Mouse (Mus musculus) intestine, embryonic 16.5 days (tissue): ENCODE measurements around the gene Csrnp3. TPM values are rescaled to one million over a fixed set of nuclear protein-coding genes. Genes with fewer than 3 reads are reported as not detected.

Source experiments
- ATAC-seq: fragments of 200-750 bp; cut with Nextera tagmentation; 2 replicates; pipeline ENCODE4 v1.8.0; 2017; ENCODE audit warnings: moderate TSS enrichment, moderate library complexity
- H3K27ac ChIP-seq: fragments of 300-500 bp; sonication (generic); 2 replicates; pipeline ENCODE4 v1.5.1; 2014; ENCODE audit warnings: mild to moderate bottlenecking, low read length
- H3K27me3 ChIP-seq: fragments of 300-500 bp; sonication (generic); replicated peaks from 2 replicates; pipeline ENCODE4 v1.6.1; 2014; ENCODE audit warnings: low read length, control low read depth, mixed read lengths; ENCODE audit not compliant: control insufficient read depth, insufficient read depth
- H3K36me3 ChIP-seq: fragments of 300-500 bp; sonication (generic); 2 replicates; pipeline ENCODE4 v1.6.1; 2014; ENCODE audit warnings: low read length, control low read depth; ENCODE audit not compliant: control insufficient read depth, insufficient read depth
- H3K4me1 ChIP-seq: fragments of 300-500 bp; sonication (generic); 2 replicates; pipeline ENCODE4 v1.6.1; 2014; ENCODE audit warnings: low read length, control low read depth, mixed read lengths; ENCODE audit not compliant: control insufficient read depth, insufficient read depth
- H3K4me2 ChIP-seq: fragments of 300-500 bp; sonication (generic); 2 replicates; pipeline ENCODE4 v1.6.1; 2014; ENCODE audit warnings: low read depth, low read length, control low read depth
- H3K4me3 ChIP-seq: fragments of 300-500 bp; sonication (generic); 2 replicates; pipeline ENCODE4 v1.5.1; 2014; ENCODE audit warnings: mild to moderate bottlenecking, low read length
- H3K9ac ChIP-seq: fragments of 300-500 bp; sonication (generic); 2 replicates; pipeline ENCODE4 v1.6.1; 2014; ENCODE audit warnings: low read depth, low read length
- H3K9me3 ChIP-seq: fragments of 300-500 bp; sonication (generic); 2 replicates; pipeline ENCODE4 v1.6.1; 2016; ENCODE audit warnings: low read length, control low read depth; ENCODE audit not compliant: control insufficient read depth
- WGBS: fragments of 180-500 bp; shearing (Covaris S2); extraction: QIAGEN DNeasy Blood & Tissue Kit; methylation state at CpG from one replicate; pipeline ENCODE4 v1.1.7; 2014; 5-methylcytosine and 5-hydroxymethylcytosine counted together
- polyA plus RNA-seq: library from polyadenylated mRNA; unstranded; fragments of >200 nt; fragmentation: Nextera tagmentation; extraction: Ambion mirVana; gene quantifications from 2 replicates; pipeline ENCODE4 v1.2.1, GENCODE M21; 2015

The Csrnp3 gene
- polyA plus RNA-seq, 1 experiment from 2014 or later: 1.7 TPM

DNA sequence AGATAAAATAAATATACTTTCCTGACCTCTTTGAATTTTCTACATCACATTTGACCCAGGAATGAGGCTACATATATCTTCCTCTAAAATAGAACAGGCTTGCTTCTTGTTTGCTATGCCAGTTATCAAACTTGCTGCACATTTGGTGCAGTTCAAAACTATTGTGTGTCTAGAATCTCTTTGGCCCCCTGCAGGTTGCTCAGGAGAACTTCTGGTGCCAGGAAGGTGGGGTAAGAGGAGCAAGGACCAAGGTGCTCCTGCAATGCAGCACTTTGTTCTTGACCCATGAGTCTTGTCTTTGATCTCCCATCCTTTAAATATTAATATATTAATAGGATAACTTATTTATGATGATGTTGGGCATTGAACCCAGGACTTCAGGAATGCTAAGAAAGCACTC, 144.5 kb downstream of the Csrnp3 start:
- no peak for ATAC-seq
- Histone ChIP-seq H3K9ac (no peak overlapping the region), H3K36me3 (no peaks in the 10 kb centered on the region), H3K4me2 (no peak overlapping the region), H3K27me3 (no peaks in the 10 kb centered on the region), H3K4me1 (no peaks in the 10 kb centered on the region), H3K27ac (no peak overlapping the region), H3K9me3 (no peaks in the 10 kb centered on the region), H3K4me3 (no peak overlapping the region)

DNA sequence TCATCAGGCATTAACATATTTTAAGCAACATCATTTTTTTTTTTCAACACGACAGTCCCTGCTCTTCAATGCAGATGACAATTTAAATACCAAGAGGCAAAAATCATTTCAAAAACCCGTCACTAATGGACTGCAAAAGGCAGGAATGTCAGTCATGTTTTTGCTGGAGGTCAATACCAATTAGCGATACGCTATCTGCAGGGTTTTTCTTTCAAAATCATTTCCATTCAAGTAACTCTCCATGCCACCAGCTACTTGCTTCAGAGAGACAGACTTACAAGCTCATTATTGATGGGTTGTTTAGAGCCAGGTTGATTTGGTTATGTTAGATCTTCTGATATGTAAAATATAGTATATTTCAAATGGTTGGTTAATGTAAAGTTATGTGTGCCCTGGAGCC, 145.2 kb downstream of the Csrnp3 start:
- 74% methylated on average over 4 of the region's 4 CpGs for WGBS
- no peaks in the 10 kb centered on the region for H3K4me1 ChIP-seq
- no peaks in the 10 kb centered on the region for H3K9me3 ChIP-seq
- H3K4me2 ChIP-seq: no peak overlapping the region
- H3K9ac ChIP-seq: no peak overlapping the region
- H3K36me3 ChIP-seq: no peaks in the 10 kb centered on the region
- ATAC-seq: no peak
- H3K4me3 ChIP-seq: no peak overlapping the region
- no peak overlapping the region for H3K27ac ChIP-seq
- no peaks in the 10 kb centered on the region for H3K27me3 ChIP-seq

DNA sequence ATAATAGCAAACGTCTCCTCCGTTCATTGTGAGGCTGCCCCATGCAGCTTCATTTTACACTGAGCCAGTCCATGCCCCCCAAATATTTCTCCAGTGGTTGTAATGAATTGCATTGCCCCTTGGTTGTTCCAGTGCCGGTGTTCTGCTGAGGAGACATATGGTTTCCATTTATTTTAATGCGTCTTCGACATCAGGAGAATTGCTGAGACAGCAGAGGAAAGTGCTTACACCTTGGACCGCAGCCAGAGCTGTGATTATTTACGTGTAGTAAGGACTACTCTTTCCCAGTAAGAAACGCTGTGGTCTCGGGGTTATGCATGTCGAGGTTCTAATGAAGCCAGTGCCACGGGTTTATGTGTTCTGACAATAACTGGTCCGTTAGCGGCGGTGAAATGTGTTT, 147.8 kb downstream of the Csrnp3 start:
- Histone ChIP-seq H3K36me3 (no peaks in the 10 kb centered on the region), H3K4me3 (no peak overlapping the region), H3K9me3 (no peaks in the 10 kb centered on the region), H3K27ac (no peak overlapping the region), H3K27me3 (no peaks in the 10 kb centered on the region), H3K4me2 (no peak overlapping the region), H3K4me1 (no peaks in the 10 kb centered on the region), H3K9ac (no peak overlapping the region)
- WGBS: 47% methylated on average over 14 of the region's 14 CpGs
- ATAC-seq: no peak

- Histone ChIP-seq H3K27me3 (no peaks in the 10 kb centered on the region), H3K9me3 (no peaks in the 10 kb centered on the region), H3K4me3 (no peak overlapping the region), H3K27ac (no peak overlapping the region), H3K4me1 (no peaks in the 10 kb centered on the region), H3K9ac (no peak overlapping the region), H3K36me3 (no peaks in the 10 kb centered on the region), H3K4me2 (no peak overlapping the region)
- no peak for ATAC-seq
- WGBS: 59% methylated on average over 13 of the region's 13 CpGs
These were observed 149.4 kb downstream of the Csrnp3 start for GRCm38 (mm10) chr2:65994886-65995468.

- Histone ChIP-seq H3K27ac (no peak overlapping the region), H3K9me3 (no peaks in the 10 kb centered on the region), H3K36me3 (no peaks in the 10 kb centered on the region), H3K4me2 (no peak overlapping the region), H3K27me3 (no peaks in the 10 kb centered on the region), H3K9ac (no peak overlapping the region), H3K4me1 (no peaks in the 10 kb centered on the region), H3K4me3 (no peak overlapping the region)
- WGBS: 91% methylated on average over 2 of the region's 2 CpGs
- no peak for ATAC-seq
These were observed 153.2 kb downstream of the Csrnp3 start for GRCm38 (mm10) chr2:65998747-65999146.

DNA sequence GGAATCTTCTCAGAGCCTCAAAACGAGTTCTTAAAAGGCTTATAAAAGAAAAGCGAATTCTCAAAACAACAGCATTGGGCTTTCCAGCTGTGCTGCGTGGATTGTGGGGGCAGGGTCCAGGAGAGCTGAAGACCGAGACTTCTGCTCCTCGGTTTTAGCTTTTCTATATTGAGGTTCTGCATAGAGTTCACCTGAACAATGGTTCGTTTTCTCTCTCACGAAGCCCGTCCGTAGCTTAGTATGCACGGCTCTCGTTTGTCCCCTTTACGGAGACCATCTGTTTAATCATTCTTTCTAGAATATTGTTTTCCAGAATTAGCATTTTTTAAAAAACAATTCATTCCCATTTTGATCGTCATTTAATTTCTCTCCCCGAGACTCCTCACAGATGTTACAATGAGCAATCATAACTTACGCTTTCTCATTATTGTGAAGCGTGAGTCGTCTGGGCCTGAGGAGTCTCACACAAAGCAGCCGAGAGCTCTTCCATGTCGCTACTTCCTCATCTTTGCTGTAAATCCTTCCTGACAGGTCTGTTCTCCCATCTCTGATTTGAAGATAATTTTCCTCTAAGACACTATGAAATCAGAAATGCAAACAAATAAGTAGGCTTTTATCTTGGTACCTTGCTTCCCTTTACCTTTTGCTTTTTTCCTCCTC, 163.6 kb downstream of the Csrnp3 start:
- H3K9ac ChIP-seq: no peak overlapping the region
- no peak for ATAC-seq
- no peak overlapping the region for H3K4me2 ChIP-seq
- H3K4me1 ChIP-seq: no peaks in the 10 kb centered on the region
- no peaks in the 10 kb centered on the region for H3K9me3 ChIP-seq
- no peaks in the 10 kb centered on the region for H3K36me3 ChIP-seq
- no peak overlapping the region for H3K27ac ChIP-seq
- H3K27me3 ChIP-seq: no peaks in the 10 kb centered on the region
- no peak overlapping the region for H3K4me3 ChIP-seq
- WGBS: 85% methylated on average over 19 of the region's 19 CpGs

DNA sequence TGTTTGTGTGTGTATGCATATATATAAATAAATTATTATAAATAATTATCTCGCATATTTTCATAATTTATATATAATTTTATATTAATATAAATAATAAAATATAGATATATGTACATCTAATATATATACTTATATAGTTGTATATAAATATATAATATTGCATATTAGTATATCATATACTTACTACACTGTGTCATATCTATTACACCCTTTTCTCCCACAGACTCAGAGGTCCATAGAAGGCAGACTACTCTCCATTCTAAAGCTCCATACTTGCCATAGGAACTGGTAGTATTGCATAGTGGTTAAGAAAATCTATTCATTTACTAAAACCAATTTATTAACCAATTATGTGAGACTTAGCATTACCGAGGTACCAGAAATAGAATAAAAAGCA, 164.1 kb downstream of the Csrnp3 start:
- H3K4me2 ChIP-seq: no peak overlapping the region
- H3K4me3 ChIP-seq: no peak overlapping the region
- no peak for ATAC-seq
- H3K4me1 ChIP-seq: no peaks in the 10 kb centered on the region
- H3K27ac ChIP-seq: no peak overlapping the region
- H3K27me3 ChIP-seq: no peaks in the 10 kb centered on the region
- no peaks in the 10 kb centered on the region for H3K9me3 ChIP-seq
- no peaks in the 10 kb centered on the region for H3K36me3 ChIP-seq
- 87% methylated on average over 2 of the region's 2 CpGs for WGBS
- no peak overlapping the region for H3K9ac ChIP-seq

DNA sequence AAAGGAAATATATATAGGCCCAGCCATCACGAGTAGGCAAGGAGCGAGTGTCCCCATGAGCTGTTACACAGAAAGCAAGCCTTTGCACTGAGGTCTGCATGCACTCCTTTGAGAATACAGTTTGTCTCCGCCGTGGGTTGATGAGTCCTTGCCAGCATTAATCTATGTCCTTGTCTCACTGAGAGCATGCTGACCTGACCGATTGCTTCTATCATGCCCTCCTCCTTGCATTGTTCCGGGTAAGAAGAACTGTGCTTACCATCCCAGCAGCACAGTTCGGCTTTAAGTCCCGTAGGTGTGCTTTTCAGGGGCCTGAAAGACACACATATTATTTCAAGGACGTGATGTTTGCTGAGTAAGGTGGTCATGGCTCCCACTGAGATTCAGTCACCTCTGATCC, 173.1 kb downstream of the Csrnp3 start:
- Histone ChIP-seq H3K36me3 (no peaks in the 10 kb centered on the region), H3K4me2 (no peak overlapping the region), H3K27ac (no peak overlapping the region), H3K27me3 (no peaks in the 10 kb centered on the region), H3K4me1 (no peaks in the 10 kb centered on the region), H3K9me3 (no peaks in the 10 kb centered on the region), H3K9ac (no peak overlapping the region), H3K4me3 (no peak overlapping the region)
- ATAC-seq: no peak
- WGBS: 87% methylated on average over 9 of the region's 9 CpGs

- no peaks in the 10 kb centered on the region for H3K27me3 ChIP-seq
- no peaks in the 10 kb centered on the region for H3K36me3 ChIP-seq
- no peak overlapping the region for H3K27ac ChIP-seq
- H3K4me1 ChIP-seq: no peaks in the 10 kb centered on the region
- H3K4me3 ChIP-seq: no peak overlapping the region
- no peak overlapping the region for H3K4me2 ChIP-seq
- no peak for ATAC-seq
- no peaks in the 10 kb centered on the region for H3K9me3 ChIP-seq
- 93% methylated on average over 19 of the region's 19 CpGs for WGBS
- H3K9ac ChIP-seq: no peak overlapping the region
These were observed 173.7 kb downstream of the Csrnp3 start for GRCm38 (mm10) chr2:66019235-66019634.

DNA sequence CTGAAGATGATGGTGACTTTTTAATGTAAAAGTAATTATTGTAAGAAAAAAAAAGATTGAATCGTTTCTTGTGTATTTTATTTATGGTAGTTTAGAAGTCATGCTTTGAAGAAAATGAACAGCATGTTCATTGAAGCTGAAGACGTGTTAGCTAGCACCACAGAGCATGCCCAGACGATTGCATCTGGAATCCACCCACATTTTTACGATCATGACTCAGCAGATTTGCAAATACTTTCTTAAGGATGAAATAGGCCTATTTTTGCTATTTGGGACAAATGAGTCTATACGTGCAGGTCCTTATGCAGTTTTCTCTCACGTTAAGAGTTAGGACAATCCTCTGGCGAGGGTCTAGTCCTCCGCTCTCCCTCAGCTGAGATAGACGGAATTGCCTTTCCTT, 177.9 kb downstream of the Csrnp3 start:
- Histone ChIP-seq H3K4me1 (no peaks in the 10 kb centered on the region), H3K4me2 (no peak overlapping the region), H3K4me3 (no peak overlapping the region), H3K9me3 (no peaks in the 10 kb centered on the region), H3K27me3 (no peaks in the 10 kb centered on the region), H3K36me3 (no peaks in the 10 kb centered on the region), H3K9ac (no peak overlapping the region), H3K27ac (no peak overlapping the region)
- WGBS: 87% methylated on average over 9 of the region's 9 CpGs
- no peak for ATAC-seq
